Mouse (Mus musculus): ENCODE measurements around the gene Tlk2.

The Tlk2 gene

DNA sequence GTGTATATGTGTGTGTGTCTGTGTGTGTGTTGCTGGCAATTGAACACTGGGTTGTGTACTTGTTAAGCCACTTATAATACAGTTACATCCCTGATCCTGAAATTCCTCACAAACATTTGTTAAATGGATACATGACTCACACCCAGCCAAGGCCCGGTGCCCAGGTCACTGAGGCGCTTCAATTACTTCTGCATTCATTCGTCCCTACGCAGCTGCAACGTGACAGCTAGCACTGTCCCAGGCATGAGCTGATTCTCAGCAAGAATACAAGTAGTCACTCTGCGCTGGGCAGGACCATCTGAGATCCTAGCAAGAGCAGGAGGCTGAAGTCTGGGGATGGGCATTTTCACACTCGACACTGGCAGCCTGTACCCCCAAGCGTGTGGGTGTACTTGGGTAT, 136.7 kb downstream of the Tlk2 start:
- no peak for DNase-seq

DNA sequence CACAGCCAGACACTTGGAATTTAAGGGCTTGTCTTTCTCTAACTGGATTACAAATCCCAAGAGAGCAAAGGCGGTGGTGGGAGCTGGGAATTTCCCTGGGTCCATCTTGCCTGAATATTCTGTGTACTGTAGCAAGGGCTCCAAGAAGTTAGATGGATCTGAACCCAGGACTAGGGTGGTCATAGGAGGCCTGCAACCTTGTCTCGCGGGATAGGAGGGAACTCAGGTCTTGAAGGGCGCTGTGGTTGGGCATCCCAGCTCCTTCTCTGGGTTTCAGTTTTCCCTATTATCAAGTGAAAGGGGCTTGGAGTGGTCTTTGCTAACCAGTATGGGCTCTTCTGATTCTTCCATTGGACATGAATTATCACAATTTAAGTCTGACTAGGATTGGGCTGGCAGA, 137.5 kb downstream of the Tlk2 start:
- DNase-seq, result no peak

DNA sequence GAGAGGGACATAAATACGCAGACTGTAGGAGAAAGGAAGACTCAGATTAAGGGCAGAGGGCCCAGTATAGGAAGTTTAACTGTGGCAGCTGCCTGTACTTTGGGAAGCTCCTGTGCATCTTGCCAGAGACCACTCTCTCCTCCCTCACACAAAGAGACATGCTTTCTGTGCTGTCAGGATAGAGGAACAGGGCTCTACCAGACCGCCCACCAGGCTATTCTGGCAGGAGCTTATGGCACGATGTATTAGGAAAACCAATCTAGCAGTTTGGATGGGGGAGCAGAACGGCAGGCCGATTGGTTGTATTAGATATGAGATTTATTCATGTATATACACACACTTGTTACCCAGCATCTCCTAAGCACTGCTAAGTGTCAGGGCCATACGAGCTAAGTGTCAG, 139.2 kb downstream of the Tlk2 start:
- DNase-seq, result no peak

DNA sequence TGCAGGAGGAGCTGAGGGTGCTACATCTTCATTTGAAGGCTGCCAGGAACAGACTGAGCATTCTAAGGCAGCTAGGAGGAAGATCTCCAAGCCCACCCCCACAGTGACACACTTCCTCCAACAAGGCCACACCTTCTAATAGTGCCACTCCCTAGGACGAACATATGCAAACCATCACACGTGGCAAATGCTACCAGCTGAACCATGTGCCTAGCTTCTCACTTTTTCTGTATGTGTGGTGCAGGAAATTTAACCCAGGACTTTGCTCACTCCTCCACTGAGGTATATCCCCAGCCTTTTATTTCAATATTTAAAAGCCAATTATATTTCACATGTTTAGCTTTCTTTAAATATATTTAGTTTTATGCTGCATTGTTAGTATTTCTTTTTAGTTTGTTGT, 142.5 kb downstream of the Tlk2 start:
- DNase-seq, result no peak

DNA sequence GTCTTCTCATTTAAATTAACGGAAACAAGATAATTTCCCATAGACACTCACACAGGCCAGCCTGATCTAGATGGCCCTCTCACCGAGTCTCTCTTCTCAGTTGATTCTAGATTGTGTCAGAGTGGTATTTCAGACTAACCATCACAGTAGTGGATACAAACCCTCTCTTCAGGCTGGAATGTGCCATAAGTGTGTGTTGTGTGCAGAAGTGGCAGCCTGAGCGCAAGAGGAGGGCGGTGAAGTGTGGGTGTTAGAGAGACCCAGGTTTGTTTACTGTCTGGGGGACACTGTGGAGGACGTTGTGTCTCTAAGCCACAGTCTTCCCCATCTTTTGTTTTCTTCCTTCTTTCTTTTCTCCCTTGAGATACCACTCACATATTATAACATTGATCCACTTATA, 144.9 kb downstream of the Tlk2 start:
- DNase-seq, result no peak

DNA sequence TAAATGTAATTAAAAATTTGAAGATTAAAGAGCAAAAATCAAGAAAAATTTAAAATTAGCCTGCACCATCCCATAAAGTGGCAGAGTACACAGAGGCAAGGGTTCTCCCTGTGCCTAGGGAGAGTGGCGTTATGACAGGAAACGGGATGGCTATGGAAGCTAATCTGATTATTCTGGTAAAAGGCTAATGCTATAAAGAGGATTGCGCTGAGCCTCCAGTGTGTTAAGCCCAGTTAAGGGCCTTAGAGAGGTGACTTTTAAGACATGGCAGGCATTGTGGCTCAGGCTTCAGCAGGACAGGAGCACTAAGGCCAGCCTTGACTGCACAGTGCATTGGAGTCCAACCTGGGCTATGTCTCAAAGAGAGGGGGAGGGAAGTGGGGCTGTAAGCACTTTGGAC, 148.5 kb downstream of the Tlk2 start:
- no peak for DNase-seq

DNA sequence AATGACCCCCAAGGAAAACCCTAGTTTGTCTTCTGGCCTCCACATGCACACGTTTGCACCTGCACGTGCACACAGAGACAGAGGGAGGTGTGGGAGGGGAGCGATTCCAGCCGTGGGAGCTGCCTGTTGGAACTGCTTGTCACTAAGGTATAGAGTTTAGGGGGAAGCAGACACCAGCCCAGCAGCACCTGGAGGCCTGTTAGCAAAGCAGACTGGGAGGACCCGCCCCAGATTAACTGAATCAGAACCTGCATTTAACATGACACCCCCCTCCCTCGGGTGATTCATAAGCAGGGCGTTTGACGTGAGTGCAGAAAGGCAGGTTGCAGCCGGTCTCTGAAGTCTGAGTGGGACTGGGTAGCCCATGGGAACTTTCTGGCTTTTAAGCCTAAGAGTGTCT, 151.4 kb downstream of the Tlk2 start:
- no peak for DNase-seq

DNA sequence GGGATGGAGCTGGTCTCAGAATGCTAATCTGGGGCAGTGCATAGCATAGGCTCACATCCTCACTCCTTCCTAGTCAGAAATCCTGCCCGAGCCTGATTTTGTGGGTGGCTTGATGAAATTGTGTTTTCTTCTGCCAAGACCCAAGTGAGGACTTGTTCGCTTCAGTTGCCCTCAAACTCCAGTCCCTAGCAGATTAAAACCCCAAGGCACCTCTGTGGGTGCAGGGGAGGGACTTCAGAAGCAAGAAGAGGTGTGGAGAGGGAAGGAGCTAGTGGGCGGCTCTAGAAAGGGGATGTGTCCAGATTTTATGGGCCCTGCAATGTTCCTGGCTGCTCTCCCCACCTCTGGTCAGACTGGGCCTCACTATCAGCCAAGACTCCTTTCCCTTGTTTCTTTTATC, 152.5 kb downstream of the Tlk2 start:
- DNase-seq, result no peak

DNA sequence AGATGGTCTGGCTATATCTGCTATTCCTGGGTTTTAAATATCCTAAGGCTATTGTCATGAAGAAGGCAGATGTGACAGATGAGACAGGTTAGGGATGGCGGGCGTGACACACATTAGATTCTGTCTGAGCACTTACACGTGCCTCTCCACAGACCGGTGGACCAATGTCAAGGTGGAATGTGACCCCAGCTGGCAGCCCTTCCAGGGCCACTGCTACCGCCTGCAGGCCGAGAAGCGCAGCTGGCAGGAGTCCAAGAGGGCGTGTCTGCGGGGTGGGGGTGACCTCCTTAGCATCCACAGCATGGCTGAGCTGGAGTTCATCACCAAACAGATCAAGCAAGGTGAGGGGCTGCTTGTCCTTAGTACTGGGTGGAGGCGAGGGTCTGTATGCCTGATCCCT, 153.1 kb downstream of the Tlk2 start:
- DNase-seq, result no peak

DNA sequence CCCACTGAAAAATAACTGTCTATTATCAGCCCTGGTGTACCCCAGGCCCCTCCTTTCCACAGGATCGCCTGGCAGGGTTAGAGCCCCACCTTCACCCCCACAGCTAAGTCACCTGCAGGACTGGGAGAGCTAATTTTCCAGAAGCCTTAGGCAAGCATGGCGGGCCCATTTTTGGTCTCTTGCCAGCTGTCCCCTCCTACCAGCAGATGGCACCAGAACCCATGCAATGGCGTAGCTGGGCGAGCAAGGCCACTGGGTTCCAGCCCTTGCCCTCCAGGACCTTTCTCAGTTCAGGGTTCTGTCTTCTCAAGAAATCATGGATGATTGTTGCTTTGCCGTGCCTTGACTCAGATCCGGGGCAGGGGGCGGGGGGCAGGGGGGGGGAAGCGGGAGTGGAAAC, 153.9 kb downstream of the Tlk2 start:
- DNase-seq, result peak; percentile 50 to 66

Data from cerebellum, adult 18-20 months (tissue).